Mouse (Mus musculus): ENCODE results near the gene Nipbl.

The Nipbl gene

GRCm38 (mm10) chr15:8416500-8417138, 27.6 kb downstream of the Nipbl start:
- no peak for DNase-seq (ENCODE audit: low spot score)

- no peak for DNase-seq (ENCODE audit: low spot score)
Observed at GRCm38 (mm10) chr15:8413356-8413755, 30.9 kb downstream of the Nipbl start.

- DNase-seq (ENCODE audit: low spot score) = no peak
Observed at GRCm38 (mm10) chr15:8411873-8412272, 32.4 kb downstream of the Nipbl start.

GRCm38 (mm10) chr15:8411168-8411837, 33.0 kb downstream of the Nipbl start:
- DNase-seq (ENCODE audit: low spot score) = no peak

GRCm38 (mm10) chr15:8407082-8407481, 37.2 kb downstream of the Nipbl start:
- no peak for DNase-seq (ENCODE audit: low spot score)

- DNase-seq (ENCODE audit: low spot score) = no peak
Observed at GRCm38 (mm10) chr15:8406219-8406618, 38.0 kb downstream of the Nipbl start.

GRCm38 (mm10) chr15:8402591-8402990, 41.7 kb downstream of the Nipbl start:
- DNase-seq (ENCODE audit: low spot score) = no peak

GRCm38 (mm10) chr15:8401536-8401935, 42.7 kb downstream of the Nipbl start:
- no peak for DNase-seq (ENCODE audit: low spot score)

GRCm38 (mm10) chr15:8391764-8392163, 52.5 kb downstream of the Nipbl start:
- DNase-seq (ENCODE audit: low spot score) = no peak

- peak; percentile 45 for DNase-seq (ENCODE audit: low spot score)
Observed at GRCm38 (mm10) chr15:8382213-8382612, 62.0 kb downstream of the Nipbl start.

- no peak for DNase-seq (ENCODE audit: low spot score)
Observed at GRCm38 (mm10) chr15:8375657-8376056, 68.6 kb downstream of the Nipbl start.

GRCm38 (mm10) chr15:8374724-8375123, 69.5 kb downstream of the Nipbl start:
- DNase-seq (ENCODE audit: low spot score) = no peak

- no peak for DNase-seq (ENCODE audit: low spot score)
Observed at GRCm38 (mm10) chr15:8347104-8347773, 97.0 kb downstream of the Nipbl start.

GRCm38 (mm10) chr15:8340596-8340995, 103.7 kb downstream of the Nipbl start:
- DNase-seq (ENCODE audit: low spot score) = no peak

- DNase-seq (ENCODE audit: low spot score) = no peak
Observed at GRCm38 (mm10) chr15:8331547-8331946, 112.7 kb downstream of the Nipbl start.

- no peak for DNase-seq (ENCODE audit: low spot score)
Observed at GRCm38 (mm10) chr15:8325629-8326028, 118.6 kb downstream of the Nipbl start.

GRCm38 (mm10) chr15:8324833-8325232, 119.4 kb downstream of the Nipbl start:
- no peak for DNase-seq (ENCODE audit: low spot score)

- no peak for DNase-seq (ENCODE audit: low spot score)
Observed at GRCm38 (mm10) chr15:8324061-8324460, 120.2 kb downstream of the Nipbl start.

GRCm38 (mm10) chr15:8321491-8321890, 122.8 kb downstream of the Nipbl start:
- no peak for DNase-seq (ENCODE audit: low spot score)

GRCm38 (mm10) chr15:8319191-8319590, 125.1 kb downstream of the Nipbl start:
- DNase-seq (ENCODE audit: low spot score) = no peak

- no peak for DNase-seq (ENCODE audit: low spot score)
Observed at GRCm38 (mm10) chr15:8317381-8317780, 126.9 kb downstream of the Nipbl start.

GRCm38 (mm10) chr15:8305474-8305873, 138.8 kb downstream of the Nipbl start:
- no peak for DNase-seq (ENCODE audit: low spot score)

- no peak for DNase-seq (ENCODE audit: low spot score)
Observed at GRCm38 (mm10) chr15:8302944-8303343, 141.3 kb downstream of the Nipbl start.

All from layer of hippocampus, adult 11-12 months (tissue).